Mouse (Mus musculus) lung, postnatal 36 days (tissue): ENCODE results near the gene Baiap2.
A peak's percentile ranks its signal among the peaks of the same experiment; 100 is the strongest.

ENCODE experiments used
- DNase-seq: peaks from one replicate; pipeline ENCODE4 v3.0.0; 2022; ENCODE audit warnings: mixed read lengths

Baiap2 gene

GRCm38 (mm10) chr11:119920668-119921067, 21.9 kb upstream of the Baiap2 start:
- no peak for DNase-seq

- DNase-seq: peak; percentile 75
These were observed 17.4 kb upstream of the Baiap2 start for GRCm38 (mm10) chr11:119925176-119925575.

GRCm38 (mm10) chr11:119926762-119927161, 15.8 kb upstream of the Baiap2 start:
- no peak for DNase-seq

GRCm38 (mm10) chr11:119928023-119928681, 14.4 kb upstream of the Baiap2 start:
- peak; percentile 78 for DNase-seq

GRCm38 (mm10) chr11:119929603-119930265, 12.8 kb upstream of the Baiap2 start:
- DNase-seq: no peak

GRCm38 (mm10) chr11:119931809-119932208, 10.8 kb upstream of the Baiap2 start:
- no peak for DNase-seq

- DNase-seq: no peak
These were observed 9.4 kb upstream of the Baiap2 start for GRCm38 (mm10) chr11:119933142-119933541.

GRCm38 (mm10) chr11:119933819-119934583, 8.6 kb upstream of the Baiap2 start:
- DNase-seq: no peak

- DNase-seq: no peak
These were observed 7.8 kb upstream of the Baiap2 start for GRCm38 (mm10) chr11:119934773-119935172.

- DNase-seq: peak; percentile 89
These were observed 7.1 kb upstream of the Baiap2 start for GRCm38 (mm10) chr11:119935457-119935856.

- DNase-seq: no peak
These were observed 6.1 kb upstream of the Baiap2 start for GRCm38 (mm10) chr11:119936456-119936855.

GRCm38 (mm10) chr11:119937216-119937615, 5.3 kb upstream of the Baiap2 start:
- DNase-seq: no peak

- peak; percentile 46 for DNase-seq
These were observed 4.6 kb upstream of the Baiap2 start for GRCm38 (mm10) chr11:119937772-119938502.

- DNase-seq: no peak
These were observed 3.4 kb upstream of the Baiap2 start for GRCm38 (mm10) chr11:119939073-119939710.

- DNase-seq: no peak
These were observed 2.9 kb upstream of the Baiap2 start for GRCm38 (mm10) chr11:119939711-119940106.

GRCm38 (mm10) chr11:119940142-119940541, 2.4 kb upstream of the Baiap2 start:
- DNase-seq: no peak

- DNase-seq: no peak
These were observed 769 bp upstream of the Baiap2 start for GRCm38 (mm10) chr11:119941794-119942193.

GRCm38 (mm10) chr11:119942201-119942726, 299 bp upstream of the Baiap2 start:
- DNase-seq: peak; percentile 45

GRCm38 (mm10) chr11:119943428-119943988, 945 bp downstream of the Baiap2 start:
- peak; percentile 33 for DNase-seq

GRCm38 (mm10) chr11:119945343-119945742, 2.8 kb downstream of the Baiap2 start:
- DNase-seq: peak; percentile 90

GRCm38 (mm10) chr11:119947426-119947825, 4.9 kb downstream of the Baiap2 start:
- DNase-seq: no peak

- DNase-seq: no peak
These were observed 5.3 kb downstream of the Baiap2 start for GRCm38 (mm10) chr11:119947897-119948296.
